In the genomic region with DNA sequence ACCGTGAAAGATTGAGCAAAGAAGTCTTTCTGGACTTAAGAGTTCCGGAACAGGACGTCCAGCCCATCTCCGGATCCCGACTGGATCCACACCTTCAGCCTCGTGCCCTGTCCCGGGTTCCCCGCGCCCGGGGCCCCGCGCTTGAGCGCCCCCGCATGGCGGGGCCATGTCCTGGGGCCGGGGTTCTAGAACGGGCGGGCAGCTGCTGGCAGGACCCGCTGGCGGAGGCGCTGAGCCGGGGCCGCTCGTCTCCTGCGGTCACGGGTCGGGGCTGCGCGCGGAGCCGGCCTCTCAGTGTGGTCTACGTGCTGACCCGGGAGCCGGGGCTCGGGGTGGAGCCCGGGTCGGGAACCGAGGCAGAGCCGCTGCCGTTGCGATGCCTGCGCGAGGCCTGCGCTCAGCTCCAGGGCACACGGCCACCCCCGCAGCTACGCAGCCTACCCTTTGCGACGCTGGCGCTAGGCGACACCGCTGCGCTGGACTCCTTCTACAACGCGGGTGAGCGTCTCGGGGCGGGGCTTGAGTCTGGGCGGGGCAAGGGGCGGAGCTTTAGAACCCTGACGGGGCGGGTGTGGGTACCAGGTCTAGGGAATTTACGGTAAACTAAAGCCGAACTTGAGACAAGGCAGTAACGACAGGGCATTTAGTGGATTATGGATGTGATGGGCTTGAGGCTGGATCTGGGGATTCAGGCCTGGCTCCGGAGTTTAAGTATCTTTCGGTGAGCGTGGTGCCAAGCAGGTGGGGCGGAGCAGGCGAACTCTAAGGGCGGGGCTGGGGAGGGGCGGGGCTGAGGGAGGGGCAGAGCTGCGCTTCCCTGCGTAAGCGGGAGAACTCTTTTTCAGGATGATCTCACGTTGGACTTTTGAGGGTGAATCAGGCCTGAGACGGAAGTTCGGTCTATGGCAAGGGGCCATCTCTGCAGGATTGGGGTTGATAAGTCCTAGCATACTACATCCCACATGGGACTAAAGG, we compare ENCODE assay signal across 8 mouse cellular contexts. TPM values are rescaled to one million over a fixed set of nuclear protein-coding genes. Genes with fewer than 3 reads are reported as not detected.
DNase-seq lines count a peak whose midpoint lies in the region; ATAC-seq and TF ChIP-seq lines count a peak whose summit lies in the region.

No protein-coding gene starts in this region.

- peak overlapping the region; percentile 85 for H3K9ac ChIP-seq in heart, embryonic 13.5 days
- peak overlapping the region; percentile 64 for H3K9ac ChIP-seq in kidney, postnatal 0 days (ENCODE audit: low read depth, low read length)
- H3K9ac ChIP-seq in liver, embryonic 11.5 days (ENCODE audit: low read depth, low read length), result peak overlapping the region; percentile 71

- H3K9me3 ChIP-seq in heart, embryonic 13.5 days, result no peaks in the 10 kb centered on the region
- no peaks in the 10 kb centered on the region for H3K9me3 ChIP-seq in kidney, postnatal 0 days (replicated peaks; ENCODE audit: low read length)
- no peaks in the 10 kb centered on the region for H3K9me3 ChIP-seq in liver, embryonic 11.5 days (ENCODE audit: control insufficient read depth, low read length)

- peak; percentile 91 for DNase-seq in kidney, postnatal 0 days (ENCODE audit: low spot score)
- DNase-seq in liver, embryonic 11.5 days (ENCODE audit: low spot score), result peak; percentile 97
- DNase-seq in spleen, postnatal 4 days (ENCODE audit: low spot score in 2 of 2), result peak; percentile 94 to 97

- peak; percentile 39 for TF ChIP-seq CTCF in kidney, postnatal 0 days (IDR thresholded peaks at IDR 0.05; ENCODE audit: low read depth)

- H3K27ac ChIP-seq in brown adipose tissue, adult 24 weeks (replicated peaks; ENCODE audit: low read depth, low read length), result peak overlapping the region; percentile 93
- peak overlapping the region; percentile 79 for H3K27ac ChIP-seq in heart, embryonic 13.5 days (replicated peaks)
- H3K27ac ChIP-seq in kidney, postnatal 0 days, result peak overlapping the region; percentile 88
- peak overlapping the region; percentile 87 for H3K27ac ChIP-seq in liver, embryonic 11.5 days (ENCODE audit: low read depth, low read length)

- peak; percentile 96 for ATAC-seq in CD4-positive, CD25-positive, alpha-beta regulatory T cell, adult 4 months
- peak; percentile 87 for ATAC-seq in erythroid progenitor cell, adult 5-6 weeks (replicated peaks; ENCODE audit: low FRiP score, poor library complexity, severe bottlenecking)
- ATAC-seq in heart, embryonic 13.5 days (ENCODE audit: extremely low read depth, insufficient number of reproducible peaks, low FRiP score, low TSS enrichment), result peak; percentile 89
- peak; percentile 89 for ATAC-seq in kidney, postnatal 0 days (replicated peaks; ENCODE audit: low FRiP score, low read depth)
- ATAC-seq in liver, embryonic 11.5 days (replicated peaks; ENCODE audit: low FRiP score), result peak; percentile 89

- H3K4me1 ChIP-seq in brown adipose tissue, adult 24 weeks (ENCODE audit: control insufficient read depth, insufficient read depth, insufficient read length, low read length), result peaks cover 11% of the 10 kb centered on the region
- H3K4me1 ChIP-seq in heart, embryonic 13.5 days, result peaks cover 31% of the 10 kb centered on the region
- H3K4me1 ChIP-seq in kidney, postnatal 0 days (replicated peaks; ENCODE audit: insufficient read depth, low read length), result 0 out of 2 replicates have a peak, but pooled peaks cover 9% of the 10 kb centered on the region
- peaks cover 41% of the 10 kb centered on the region for H3K4me1 ChIP-seq in liver, embryonic 11.5 days (replicated peaks; ENCODE audit: control insufficient read depth, insufficient read depth, low read length)

- peak overlapping the region; percentile 69 for H3K4me3 ChIP-seq in brown adipose tissue, adult 24 weeks (ENCODE audit: insufficient read depth, low read depth, low read length)
- peak overlapping the region; percentile 70 for H3K4me3 ChIP-seq in heart, embryonic 13.5 days
- peak overlapping the region; percentile 54 for H3K4me3 ChIP-seq in kidney, postnatal 0 days (replicated peaks; ENCODE audit: low read depth, low read length)
- peak overlapping the region; percentile 76 for H3K4me3 ChIP-seq in liver, embryonic 11.5 days (ENCODE audit: low read depth, low read length)
- peak overlapping the region; percentile 25 for H3K4me3 ChIP-seq in myocyte

- peak; percentile 93 for TF ChIP-seq POLR2A in myocyte (IDR thresholded peaks at IDR 0.05; ENCODE audit: insufficient read length, low read depth)

- peak overlapping the region; percentile 29 for H3ac ChIP-seq in myocyte (ENCODE audit: control insufficient read depth, insufficient read length)

- peaks cover 56% of the 10 kb centered on the region for H3K27me3 ChIP-seq in heart, embryonic 13.5 days (replicated peaks)
- H3K27me3 ChIP-seq in kidney, postnatal 0 days (ENCODE audit: insufficient read depth, low read length), result 0 out of 2 replicates have a peak, but pooled peaks cover 4% of the 10 kb centered on the region
- H3K27me3 ChIP-seq in liver, embryonic 11.5 days (replicated peaks; ENCODE audit: control insufficient read depth, insufficient read depth, low read length), result peaks cover 3% of the 10 kb centered on the region; the same call in 1 of the 2 replicates
- H3K27me3 ChIP-seq in myocyte (ENCODE audit: control insufficient read depth, insufficient read depth, insufficient read length), result no peaks in the 10 kb centered on the region

- WGBS in heart, embryonic 13.5 days, result under 1% methylated on average over 75 of the region's 78 CpGs
- WGBS in kidney, postnatal 0 days, result under 1% methylated on average over 73 of the region's 78 CpGs
- under 1% methylated on average over 78 of the region's 78 CpGs for WGBS in liver, embryonic 11.5 days

- peak overlapping the region; percentile 97 for H3K4me2 ChIP-seq in heart, embryonic 13.5 days
- peak overlapping the region; percentile 93 for H3K4me2 ChIP-seq in kidney, postnatal 0 days (ENCODE audit: low read length)
- peak overlapping the region; percentile 90 for H3K4me2 ChIP-seq in liver, embryonic 11.5 days
- H3K4me2 ChIP-seq in myocyte (ENCODE audit: low read depth), result peak overlapping the region; percentile 90

- no peaks in the 10 kb centered on the region for H3K79me2 ChIP-seq in myocyte (ENCODE audit: control insufficient read depth, insufficient read depth)

- H3K36me3 ChIP-seq in heart, embryonic 13.5 days, result no peaks in the 10 kb centered on the region
- no peaks in the 10 kb centered on the region for H3K36me3 ChIP-seq in kidney, postnatal 0 days (ENCODE audit: insufficient read depth, low read length)
- H3K36me3 ChIP-seq in liver, embryonic 11.5 days (ENCODE audit: control insufficient read depth, insufficient read depth, low read length), result no peaks in the 10 kb centered on the region
- H3K36me3 ChIP-seq in myocyte (ENCODE audit: control insufficient read depth, insufficient read depth), result no peaks in the 10 kb centered on the region

RNA-seq across cellular contexts. Expression of gene Map3k6, which starts 0.6 kb away (rescaled TPM):
- polyA plus RNA-seq in CD4-positive, CD25-positive, alpha-beta regulatory T cell, adult 4 months (2017; shearing (Covaris generic)), result under 1 TPM in 1 of 2 experiments, not detected in 1; 0.62 TPM
- polyA plus RNA-seq in brown adipose tissue, adult 24 weeks (2012; ENCODE audit: insufficient read depth, insufficient read length, missing spikeins), result 8.1 and 8.3 TPM in 2 replicates
- total RNA-seq in erythroid progenitor cell, adult 5-6 weeks (2015; ENCODE audit: low replicate concordance), result 4.2 TPM in 1 of 2 replicates, not detected in the other
- total RNA-seq in erythroid progenitor cell, adult 5-6 weeks (2017; ENCODE audit: low replicate concordance), result 8.1 TPM in 1 of 2 replicates, not detected in the other
- 2.3 and 2.6 TPM in 2 replicates for polyA plus RNA-seq in heart, embryonic 13.5 days (2015; fragmentation: Nextera tagmentation; extraction: Ambion mirVana)
- 3.4 and 4.2 TPM in 2 replicates for polyA plus RNA-seq in kidney, postnatal 0 days (2015; fragmentation: Nextera tagmentation; extraction: Ambion mirVana)
- 2.2 and 3.5 TPM in 2 replicates for polyA plus RNA-seq in liver, embryonic 11.5 days (2014; fragmentation: Nextera tagmentation; extraction: Ambion mirVana)
- polyA plus RNA-seq in myocyte (2012; fragmentation: generic; extraction: Trizol), result 4.6 TPM

RNA-seq across cellular contexts. Expression of gene Sytl1, which starts 21.7 kb away (rescaled TPM):
- polyA plus RNA-seq in CD4-positive, CD25-positive, alpha-beta regulatory T cell, adult 4 months (2017; shearing (Covaris generic)), result 10 to 100 TPM; 22.1 to 39.4 TPM
- 2.4 and 3.2 TPM in 2 replicates for polyA plus RNA-seq in brown adipose tissue, adult 24 weeks (2012; ENCODE audit: insufficient read depth, insufficient read length, missing spikeins)
- total RNA-seq in erythroid progenitor cell, adult 5-6 weeks (2015; ENCODE audit: low replicate concordance), result 0.84 TPM in 1 of 2 replicates, not detected in the other
- total RNA-seq in erythroid progenitor cell, adult 5-6 weeks (2017; ENCODE audit: low replicate concordance), result 1.8 TPM in 1 of 2 replicates, not detected in the other
- 0.32 and 0.78 TPM in 2 replicates for polyA plus RNA-seq in heart, embryonic 13.5 days (2015; fragmentation: Nextera tagmentation; extraction: Ambion mirVana)
- polyA plus RNA-seq in kidney, postnatal 0 days (2015; fragmentation: Nextera tagmentation; extraction: Ambion mirVana), result 2.5 and 2.8 TPM in 2 replicates
- 0.39 and 0.52 TPM in 2 replicates for polyA plus RNA-seq in liver, embryonic 11.5 days (2014; fragmentation: Nextera tagmentation; extraction: Ambion mirVana)
- polyA plus RNA-seq in myocyte (2012; fragmentation: generic; extraction: Trizol), result 3.4 TPM

RNA-seq across cellular contexts. Expression of gene Gpr3, which starts 28.9 kb away (rescaled TPM):
- not detected for polyA plus RNA-seq in CD4-positive, CD25-positive, alpha-beta regulatory T cell, adult 4 months (2017; shearing (Covaris generic))
- not detected in 2 replicates for polyA plus RNA-seq in brown adipose tissue, adult 24 weeks (2012; ENCODE audit: insufficient read depth, insufficient read length, missing spikeins)
- total RNA-seq in erythroid progenitor cell, adult 5-6 weeks (2015; ENCODE audit: low replicate concordance), result not detected in 2 replicates
- not detected in 2 replicates for total RNA-seq in erythroid progenitor cell, adult 5-6 weeks (2017; ENCODE audit: low replicate concordance)
- 0.14 and 0.28 TPM in 2 replicates for polyA plus RNA-seq in heart, embryonic 13.5 days (2015; fragmentation: Nextera tagmentation; extraction: Ambion mirVana)
- polyA plus RNA-seq in kidney, postnatal 0 days (2015; fragmentation: Nextera tagmentation; extraction: Ambion mirVana), result 0.11 and 0.54 TPM in 2 replicates
- polyA plus RNA-seq in liver, embryonic 11.5 days (2014; fragmentation: Nextera tagmentation; extraction: Ambion mirVana), result 0.17 TPM in 1 of 2 replicates, not detected in the other
- 0.40 TPM for polyA plus RNA-seq in myocyte (2012; fragmentation: generic; extraction: Trizol)

RNA-seq across cellular contexts. Expression of gene Cd164l2, which starts 29.3 kb away (rescaled TPM):
- under 1 TPM in 1 of 2 experiments, not detected in 1; 0.54 TPM for polyA plus RNA-seq in CD4-positive, CD25-positive, alpha-beta regulatory T cell, adult 4 months (2017; shearing (Covaris generic))
- polyA plus RNA-seq in brown adipose tissue, adult 24 weeks (2012; ENCODE audit: insufficient read depth, insufficient read length, missing spikeins), result 3.3 and 4.1 TPM in 2 replicates
- total RNA-seq in erythroid progenitor cell, adult 5-6 weeks (2015; ENCODE audit: low replicate concordance), result not detected in 2 replicates
- not detected in 2 replicates for total RNA-seq in erythroid progenitor cell, adult 5-6 weeks (2017; ENCODE audit: low replicate concordance)
- 0.56 and 0.57 TPM in 2 replicates for polyA plus RNA-seq in heart, embryonic 13.5 days (2015; fragmentation: Nextera tagmentation; extraction: Ambion mirVana)
- 19.1 and 19.6 TPM in 2 replicates for polyA plus RNA-seq in kidney, postnatal 0 days (2015; fragmentation: Nextera tagmentation; extraction: Ambion mirVana)
- 0.70 and 0.77 TPM in 2 replicates for polyA plus RNA-seq in liver, embryonic 11.5 days (2014; fragmentation: Nextera tagmentation; extraction: Ambion mirVana)
- 0.22 TPM for polyA plus RNA-seq in myocyte (2012; fragmentation: generic; extraction: Trizol)

RNA-seq across cellular contexts. Expression of gene Tmem222, which starts 36.4 kb away (rescaled TPM):
- 10 to 100 TPM; 83.4 to 93.2 TPM for polyA plus RNA-seq in CD4-positive, CD25-positive, alpha-beta regulatory T cell, adult 4 months (2017; shearing (Covaris generic))
- 28.8 and 34.4 TPM in 2 replicates for polyA plus RNA-seq in brown adipose tissue, adult 24 weeks (2012; ENCODE audit: insufficient read depth, insufficient read length, missing spikeins)
- 5.0 and 10.1 TPM in 2 replicates for total RNA-seq in erythroid progenitor cell, adult 5-6 weeks (2015; ENCODE audit: low replicate concordance)
- total RNA-seq in erythroid progenitor cell, adult 5-6 weeks (2017; ENCODE audit: low replicate concordance), result 9.8 and 11.3 TPM in 2 replicates
- polyA plus RNA-seq in heart, embryonic 13.5 days (2015; fragmentation: Nextera tagmentation; extraction: Ambion mirVana), result 57.1 and 60.2 TPM in 2 replicates
- 74.5 and 81.2 TPM in 2 replicates for polyA plus RNA-seq in kidney, postnatal 0 days (2015; fragmentation: Nextera tagmentation; extraction: Ambion mirVana)
- polyA plus RNA-seq in liver, embryonic 11.5 days (2014; fragmentation: Nextera tagmentation; extraction: Ambion mirVana), result 73.5 and 74.2 TPM in 2 replicates
- polyA plus RNA-seq in myocyte (2012; fragmentation: generic; extraction: Trizol), result 66.9 TPM

Comparison
In these comparisons a context has a peak if more than half of its experiments do, and no peak if none do; other contexts are left out.
1. Peak in every context shown above with its lines: DNase-seq, ATAC-seq, H3K4me3 ChIP-seq and H3K27ac ChIP-seq.
2. H3K4me3 ChIP-seq: peak in every context shown above with its lines; median percentile 76 in liver, embryonic 11.5 days; 70 in heart, embryonic 13.5 days; 69 in brown adipose tissue, adult 24 weeks; 54 in kidney, postnatal 0 days; 25 in myocyte.